Mouse (Mus musculus) large intestine, adult 2 months (tissue): ENCODE results near the gene Rgs9bp. TPM values are rescaled to one million over a fixed set of nuclear protein-coding genes. Genes with fewer than 3 reads are reported as not detected.
"Not testable (repeated sequence)": the region's sequence is repeated elsewhere in the genome, so short reads cannot be mapped to it uniquely, and the experiment has no call there.

Experiments
- DNase-seq: peaks from one replicate; pipeline ENCODE4 v3.0.0-alpha.2; 2012; ENCODE audit warnings: low read depth, low spot score
- WGBS: fragments of 180-500 bp; shearing (Covaris S2); methylation state at CpG from one replicate; pipeline ENCODE4 v1.1.7; 2018; 5-methylcytosine and 5-hydroxymethylcytosine counted together
- polyA plus RNA-seq: library from polyadenylated mRNA; depleted of rRNA; stranded (reverse); fragments of >200 nt; gene quantifications from 2 replicates; pipeline ENCODE4 v1.2.3, GENCODE M21; 2012

The Rgs9bp gene
- polyA plus RNA-seq, 1 experiment = 0.04 TPM

DNA sequence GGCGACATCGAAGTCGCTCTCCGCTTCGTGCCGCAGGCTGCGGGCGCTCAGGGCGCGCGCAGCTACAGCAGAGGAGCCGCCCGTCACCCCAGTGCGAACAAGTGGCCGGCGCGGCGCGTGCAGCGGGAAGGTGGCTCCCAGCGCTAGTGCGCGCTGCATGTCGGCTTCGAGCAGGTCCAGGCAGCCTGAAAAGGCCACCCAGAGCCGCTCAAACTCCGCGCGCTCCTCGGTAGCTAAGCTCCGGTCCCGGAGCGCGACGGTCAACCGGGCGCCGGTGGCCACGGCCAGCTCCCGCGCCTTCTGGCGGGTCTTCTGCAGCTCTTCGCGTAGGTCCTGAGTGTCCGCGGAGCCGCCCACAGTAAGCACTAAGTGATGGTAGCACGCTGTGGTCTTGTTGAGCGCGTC is 594 bp downstream of the Rgs9bp start:
- DNase-seq = no peak
- WGBS = under 1% methylated on average over 50 of the region's 50 CpGs

DNA sequence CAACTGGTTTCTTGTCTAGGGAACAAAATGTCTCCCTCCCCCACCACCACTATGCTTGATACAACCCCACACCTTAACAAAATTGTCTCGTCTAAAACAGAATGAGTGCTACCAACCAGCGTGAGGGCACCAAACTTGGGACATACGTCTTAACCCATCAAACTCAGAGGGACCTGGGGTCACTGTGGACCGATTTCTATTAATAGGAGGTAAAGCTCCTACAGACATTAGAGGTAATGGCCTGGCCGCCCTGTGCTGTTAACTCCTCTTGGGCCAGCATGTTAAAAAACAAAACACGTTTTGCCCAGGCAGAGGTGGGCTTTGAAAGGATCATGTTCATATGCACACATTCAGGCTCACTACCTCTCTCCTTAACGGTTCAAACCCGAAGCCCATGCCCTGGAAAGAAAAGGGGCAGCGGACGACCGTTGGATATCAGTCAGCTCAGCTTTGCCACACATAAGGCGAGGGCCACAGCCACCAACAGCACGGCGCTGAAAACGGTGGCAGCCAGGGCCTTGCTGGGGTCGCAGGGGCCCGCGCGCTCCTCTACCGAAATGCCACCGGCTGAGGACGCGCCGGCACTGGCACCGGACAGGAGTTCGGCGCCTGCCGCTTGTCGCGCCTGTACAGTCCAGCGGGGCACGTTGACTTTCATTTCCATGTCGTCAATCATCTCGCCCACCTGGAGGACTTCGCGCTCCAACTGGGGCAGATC is 1.2 kb downstream of the Rgs9bp start:
- WGBS = 7% methylated on average over 36 of the region's 36 CpGs
- DNase-seq = no peak

GRCm38 (mm10) chr7:35583476-35584025 is 1.8 kb downstream of the Rgs9bp start:
- WGBS = 22% methylated on average over 11 of the region's 11 CpGs
- no peak for DNase-seq

- WGBS = 70% methylated on average over 5 of the region's 5 CpGs
- no peak for DNase-seq
Measured at GRCm38 (mm10) chr7:35582719-35583118, 2.7 kb downstream of the Rgs9bp start.

GRCm38 (mm10) chr7:35579849-35580248 is 5.5 kb downstream of the Rgs9bp start:
- DNase-seq = no peak
- WGBS = 42% methylated on average over 4 of the region's 4 CpGs

- WGBS = 24% methylated on average over 6 of the region's 6 CpGs
- not testable (repeated sequence) for DNase-seq
Measured at GRCm38 (mm10) chr7:35570883-35571282, 14.5 kb downstream of the Rgs9bp start.

- WGBS = 75% methylated on average over 4 of the region's 4 CpGs
- not testable (repeated sequence) for DNase-seq
Measured at GRCm38 (mm10) chr7:35569724-35570123, 15.7 kb downstream of the Rgs9bp start.

- not testable (repeated sequence) for DNase-seq
- 87% methylated on average over 13 of the region's 13 CpGs for WGBS
Measured at GRCm38 (mm10) chr7:35565965-35566364, 19.4 kb downstream of the Rgs9bp start.

- WGBS = 73% methylated on average over 10 of the region's 10 CpGs
- not testable (repeated sequence) for DNase-seq
Measured at GRCm38 (mm10) chr7:35564872-35565271, 20.5 kb downstream of the Rgs9bp start.

DNA sequence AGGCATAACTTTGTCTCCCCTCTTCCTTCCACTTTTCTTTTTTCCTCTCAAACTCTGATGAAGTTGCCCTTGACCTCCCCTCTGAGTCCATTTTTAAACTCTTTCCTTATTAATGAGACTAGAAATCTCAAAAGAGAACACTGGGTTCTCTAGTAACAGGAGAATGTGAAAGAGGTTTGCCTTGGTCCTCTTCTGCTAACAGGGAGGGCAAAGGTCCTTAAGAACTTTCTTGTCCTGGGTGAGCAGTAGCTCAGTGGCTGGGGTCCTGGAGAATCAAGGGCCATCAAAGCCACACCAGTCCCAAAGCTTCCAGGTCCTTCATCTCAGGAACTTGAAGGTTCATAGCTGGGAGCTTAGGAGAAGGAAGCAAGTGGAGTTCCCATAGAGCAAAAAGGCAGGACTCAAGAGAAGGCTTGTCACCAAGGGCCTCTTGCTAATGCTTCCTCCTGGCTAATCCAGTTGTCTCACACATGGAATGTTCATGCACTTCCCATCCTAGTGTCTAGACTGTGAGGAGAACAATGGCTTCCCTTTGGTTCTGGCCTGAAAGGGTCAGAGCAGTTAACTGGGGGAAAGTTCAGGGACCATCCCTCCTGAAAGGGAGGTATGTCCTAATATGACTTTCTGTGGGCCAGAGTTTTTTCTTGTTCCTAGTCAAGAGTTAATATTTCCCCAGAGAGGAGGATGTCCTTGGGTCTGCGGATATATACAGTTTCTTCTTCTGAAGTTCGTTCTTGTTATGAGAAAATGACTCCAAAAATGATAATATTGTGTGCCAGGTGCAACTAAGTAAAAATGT is 21.1 kb downstream of the Rgs9bp start:
- DNase-seq = no peak
- 87% methylated on average over 2 of the region's 2 CpGs for WGBS

DNA sequence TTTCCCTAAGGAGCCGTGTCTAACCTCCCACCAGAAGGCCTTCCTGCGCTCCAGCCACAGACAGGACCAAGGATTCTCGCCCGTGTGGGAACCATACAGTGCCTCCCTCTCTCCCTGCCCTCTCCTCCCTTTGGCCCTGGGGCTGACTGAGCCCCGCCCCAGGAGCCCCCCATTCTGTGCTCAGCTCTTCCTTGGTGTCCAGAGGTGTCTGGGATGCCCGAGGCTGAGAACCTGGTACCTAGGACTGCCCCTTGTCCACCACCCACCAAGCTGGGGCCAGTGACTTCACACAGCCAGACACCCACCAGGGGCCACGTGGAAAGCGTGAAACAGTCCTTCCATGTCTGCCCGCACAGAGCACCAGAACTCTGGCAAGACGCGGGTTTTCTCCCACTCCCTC is 22.3 kb downstream of the Rgs9bp start:
- WGBS = 77% methylated on average over 11 of the region's 11 CpGs
- DNase-seq = no peak

DNA sequence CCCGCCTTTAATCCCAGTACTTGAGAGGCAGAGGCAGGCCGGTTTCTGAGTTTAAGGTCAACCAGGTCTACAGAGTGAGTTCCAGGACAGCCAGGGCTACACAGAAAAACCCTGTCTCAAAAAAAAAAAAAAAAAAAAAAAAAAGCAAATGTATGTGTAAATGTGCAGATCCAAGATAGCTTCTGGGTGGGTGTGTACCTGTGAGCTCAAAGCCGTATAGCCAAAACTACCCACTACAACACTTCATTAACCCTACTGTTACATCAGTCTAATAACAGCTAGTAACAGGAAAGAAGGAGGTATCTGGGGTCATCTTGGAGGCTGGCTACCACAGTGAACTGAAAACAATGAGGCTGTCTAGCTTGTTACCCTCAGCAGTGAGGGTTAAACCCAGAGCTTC is 25.5 kb downstream of the Rgs9bp start:
- WGBS = 87% methylated on average over 3 of the region's 3 CpGs
- DNase-seq = no peak

DNA sequence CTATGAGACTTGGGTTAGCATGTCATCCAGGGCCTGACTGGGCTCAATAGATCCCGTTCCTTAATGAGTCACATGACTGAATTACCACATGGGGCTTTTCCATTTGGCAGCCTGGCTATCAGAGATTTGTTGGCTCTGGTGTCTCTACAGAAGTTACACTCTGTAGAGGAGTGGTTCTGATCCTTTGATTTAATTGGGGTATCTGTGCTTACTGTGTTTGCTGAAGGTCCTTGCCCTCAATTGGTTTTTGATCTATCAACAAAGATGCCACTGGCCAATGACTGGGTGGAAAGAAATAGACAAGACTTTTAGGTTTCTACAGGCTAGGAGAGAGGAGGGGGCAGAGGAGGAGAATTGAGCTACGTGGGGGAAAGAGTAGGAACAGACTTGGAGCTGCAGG is 26.7 kb downstream of the Rgs9bp start:
- 51% methylated on average over 2 of the region's 2 CpGs for WGBS
- DNase-seq = no peak

DNA sequence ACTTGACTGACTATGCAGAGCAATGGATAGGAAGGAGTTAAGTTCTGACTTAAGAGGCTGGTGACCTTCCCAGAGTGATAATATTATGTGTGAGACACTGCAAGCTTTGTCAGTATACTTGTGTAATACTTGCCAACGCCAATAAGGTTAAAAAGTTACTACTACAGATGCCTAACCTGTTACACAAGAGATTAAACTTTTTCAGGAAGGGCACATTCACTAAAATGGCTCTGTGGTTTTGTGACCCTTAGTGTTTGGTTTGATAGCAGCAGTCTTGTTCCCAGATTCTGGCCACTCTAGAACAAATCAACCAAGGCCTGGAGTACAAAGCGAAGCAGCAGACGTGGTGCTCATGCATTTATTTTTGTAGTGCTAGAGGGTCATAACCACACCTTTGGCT is 27.8 kb downstream of the Rgs9bp start:
- 38% methylated on average over 3 of the region's 3 CpGs for WGBS
- no peak for DNase-seq

DNA sequence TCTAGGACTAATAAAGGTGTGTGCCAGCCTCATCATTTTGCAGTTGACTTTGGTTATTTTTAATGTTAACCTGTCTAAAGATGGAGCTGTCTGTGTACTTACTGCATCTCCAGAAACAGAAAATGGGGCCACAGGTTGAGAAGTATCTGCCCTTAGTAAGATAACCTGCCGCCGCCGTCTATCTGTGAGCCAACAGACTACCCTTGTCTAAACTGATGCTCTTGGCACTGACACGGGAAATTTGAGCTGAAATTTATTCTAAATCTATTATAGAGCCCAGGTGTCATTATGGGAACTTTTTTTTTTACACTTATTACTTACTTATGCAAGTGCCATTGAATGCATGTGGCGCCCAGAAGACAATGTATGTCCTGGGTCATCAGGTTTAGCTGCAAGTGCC is 28.5 kb downstream of the Rgs9bp start:
- no peak for DNase-seq
- 79% methylated on average over 5 of the region's 5 CpGs for WGBS

DNA sequence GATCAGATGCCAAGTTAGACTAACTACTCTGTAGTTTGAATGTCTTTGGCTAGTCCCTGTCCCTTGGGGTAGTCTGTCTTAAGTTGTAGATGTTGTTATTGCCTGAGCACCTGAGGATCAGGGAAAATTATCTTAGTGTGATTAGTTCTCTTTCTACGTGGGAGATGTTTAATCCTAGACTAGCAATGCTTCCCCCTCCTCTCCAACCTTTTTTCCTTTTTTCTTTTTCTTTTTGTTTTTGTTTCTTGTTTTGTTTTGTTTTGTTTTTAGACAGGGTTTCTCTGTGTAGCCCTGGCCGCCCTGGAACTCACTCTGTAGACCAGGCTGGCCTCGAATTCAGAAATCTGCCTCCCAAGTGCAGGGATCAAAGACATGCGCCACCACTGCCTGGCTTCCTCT is 29.2 kb downstream of the Rgs9bp start, which contains the start of gene Nudt19:
Nudt19 (minus strand) TSS at position 100 of the 399 bp plus-strand sequence.
- DNase-seq = no peak

DNA sequence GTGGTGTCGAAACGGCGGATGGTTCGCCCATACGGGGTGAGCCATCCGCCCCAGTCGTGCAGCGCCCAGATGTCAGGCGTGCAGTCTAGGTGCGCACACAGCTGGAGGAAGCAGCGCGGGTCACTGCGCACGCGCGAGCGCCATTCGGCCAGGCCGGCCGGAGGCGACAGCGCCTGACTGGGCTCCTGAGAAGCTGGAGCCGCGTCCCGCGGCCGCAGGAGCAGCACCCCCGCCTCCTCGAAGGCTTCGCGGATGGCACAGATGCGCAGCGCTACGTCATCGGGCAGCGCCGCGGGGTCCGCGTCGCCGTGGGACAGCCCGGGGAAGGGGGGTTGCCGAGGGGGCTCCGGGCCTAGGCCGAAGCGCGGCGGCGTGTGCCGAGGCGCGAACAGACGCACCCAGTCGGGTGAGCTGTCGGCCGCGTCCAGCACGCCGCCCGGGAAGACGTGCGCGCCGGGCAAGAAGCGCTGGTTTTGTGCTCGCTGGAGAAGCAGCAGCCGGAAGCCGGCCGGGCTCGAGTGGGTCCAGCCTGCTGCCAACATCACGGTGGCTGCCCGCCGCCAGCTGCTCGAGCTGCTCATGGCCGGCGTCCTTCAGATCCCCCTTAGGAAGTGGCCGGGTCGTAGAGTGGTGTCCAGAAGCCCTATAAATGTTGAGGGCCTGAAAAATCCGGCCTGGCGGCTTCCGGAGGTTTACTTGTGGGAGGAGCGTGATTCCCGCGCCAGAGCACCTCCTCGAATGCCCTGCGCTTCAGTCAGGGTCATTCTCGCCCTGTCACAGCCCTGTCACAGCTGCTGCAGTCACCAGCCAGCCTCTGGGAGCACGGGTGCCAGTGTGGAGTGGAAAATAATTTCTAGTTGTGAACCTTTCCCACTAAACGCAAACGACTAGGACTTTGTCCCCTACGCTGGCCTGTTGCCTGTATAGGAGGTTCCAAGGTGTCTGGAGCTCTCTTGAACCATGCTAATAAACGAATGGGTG is 29.9 kb downstream of the Rgs9bp start:
- DNase-seq = peak; percentile 90
- WGBS = under 1% methylated on average over 93 of the region's 93 CpGs

More for the DNA sequence above, 29.2 kb downstream of the Rgs9bp start, which contains the start of gene Nudt19:
- WGBS = 40% methylated on average over 4 of the region's 4 CpGs

GRCm38 (mm10) chr7:35554605-35555175 is 30.7 kb downstream of the Rgs9bp start:
- DNase-seq = no peak
- under 1% methylated on average over 28 of the region's 28 CpGs for WGBS
